ENCODE assay signal across 11 mouse cellular contexts in genomic region chr9:62726472-62726871, GRCm38 (mm10). TPM values are rescaled to one million over a fixed set of nuclear protein-coding genes. Genes with fewer than 3 reads are reported as not detected.
A peak's percentile ranks its signal among the peaks of the same experiment; 100 is the strongest.
DNase-seq lines count a peak whose midpoint lies in the region; ATAC-seq and TF ChIP-seq lines count a peak whose summit lies in the region.
"Had no signal": no experiment of that assay in that cellular context is flagged by ENCODE, and none has a peak within 500 bp of the region (broad histone marks: within the 10 kb centered on the region; RNA-seq: fewer than 3 reads in every experiment).

No protein-coding gene starts in this region.

- no peak for TF ChIP-seq POLR2A in testis, adult 2 months (IDR thresholded peaks at IDR 0.05; ENCODE audit: control insufficient read depth, low read depth, low read length)

- H3K36me3 ChIP-seq in hindbrain, postnatal 0 days (ENCODE audit: insufficient read depth, low read length), result no peaks in the 10 kb centered on the region
- H3K36me3 ChIP-seq in hindbrain, embryonic 16.5 days (ENCODE audit: control insufficient read depth, insufficient read depth, low read length), result no peaks in the 10 kb centered on the region
- H3K36me3 ChIP-seq in testis, adult 2 months (ENCODE audit: control insufficient read depth, insufficient read depth, low read length), result no peaks in the 10 kb centered on the region
- no peaks in the 10 kb centered on the region for H3K36me3 ChIP-seq in embryonic facial prominence, embryonic 10.5 days (replicated peaks)
- no peaks in the 10 kb centered on the region for H3K36me3 ChIP-seq in forebrain, embryonic 11.5 days (ENCODE audit: control insufficient read depth, insufficient read depth, low read length)
- H3K36me3 ChIP-seq: neural tube, embryonic 12.5 days; stomach, embryonic 15.5 days had no signal

- peak; percentile 14 for DNase-seq in hindbrain, postnatal 0 days (ENCODE audit: low spot score)
- DNase-seq in testis, postnatal 14 days (ENCODE audit: low spot score), result no peak
- DNase-seq in embryonic facial prominence, embryonic 10.5 days (ENCODE audit: low spot score), result peak; percentile 48
- DNase-seq in ovary, postnatal 14 days (ENCODE audit: low spot score), result no peak
- DNase-seq in forebrain, embryonic 11.5 days (ENCODE audit: low spot score), result no peak

- no peak overlapping the region for H3K27ac ChIP-seq in hindbrain, postnatal 0 days
- H3K27ac ChIP-seq in hindbrain, embryonic 16.5 days (ENCODE audit: low read depth, low read length), result no peak overlapping the region
- no peak overlapping the region for H3K27ac ChIP-seq in testis, adult 2 months (ENCODE audit: control insufficient read depth, insufficient read depth, low read depth, low read length)
- H3K27ac ChIP-seq in embryonic facial prominence, embryonic 10.5 days (replicated peaks), result no peak overlapping the region
- H3K27ac ChIP-seq in forebrain, embryonic 11.5 days (ENCODE audit: low read depth, low read length), result no peak overlapping the region
- H3K27ac ChIP-seq: limb, embryonic 15.5 days; neural tube, embryonic 12.5 days; stomach, embryonic 15.5 days had no signal

- TF ChIP-seq CTCF in hindbrain, postnatal 0 days (IDR thresholded peaks at IDR 0.05; ENCODE audit: low read depth), result peak; percentile 56
- TF ChIP-seq CTCF in testis, adult 2 months (IDR thresholded peaks at IDR 0.05; ENCODE audit: control insufficient read depth, insufficient read depth, insufficient replicate concordance, low read depth, low read length), result peak; percentile 37; the same call in 1 of the 2 replicates

- no peak overlapping the region for H3K9ac ChIP-seq in hindbrain, postnatal 0 days (replicated peaks; ENCODE audit: low read length)
- H3K9ac ChIP-seq in hindbrain, embryonic 16.5 days (ENCODE audit: low read depth, low read length), result no peak overlapping the region
- no peak overlapping the region for H3K9ac ChIP-seq in forebrain, embryonic 11.5 days (ENCODE audit: low read length)
- H3K9ac ChIP-seq: limb, embryonic 15.5 days; neural tube, embryonic 12.5 days; stomach, embryonic 15.5 days had no signal

- H3K4me1 ChIP-seq in hindbrain, postnatal 0 days (ENCODE audit: insufficient read depth, low read length), result 0 out of 2 replicates have a peak, but pooled peaks cover 3% of the 10 kb centered on the region
- no peaks in the 10 kb centered on the region for H3K4me1 ChIP-seq in hindbrain, embryonic 16.5 days (ENCODE audit: control insufficient read depth, insufficient read depth, low read depth, low read length)
- no peaks in the 10 kb centered on the region for H3K4me1 ChIP-seq in testis, adult 2 months (ENCODE audit: control insufficient read depth, insufficient read depth, low read length)
- H3K4me1 ChIP-seq in embryonic facial prominence, embryonic 10.5 days, result peaks cover 29% of the 10 kb centered on the region
- H3K4me1 ChIP-seq in forebrain, embryonic 11.5 days (replicated peaks; ENCODE audit: control insufficient read depth, insufficient read depth, low read length), result 0 out of 2 replicates have a peak, but pooled peaks cover 2% of the 10 kb centered on the region
- H3K4me1 ChIP-seq: stomach, embryonic 15.5 days had no signal

- H3K4me2 ChIP-seq in hindbrain, postnatal 0 days (ENCODE audit: low read depth, low read length), result no peak overlapping the region
- H3K4me2 ChIP-seq in hindbrain, embryonic 16.5 days (ENCODE audit: low read length), result no peak overlapping the region
- no peak overlapping the region for H3K4me2 ChIP-seq in forebrain, embryonic 11.5 days (ENCODE audit: low read depth, low read length, severe bottlenecking)
- H3K4me2 ChIP-seq: limb, embryonic 15.5 days; neural tube, embryonic 12.5 days; stomach, embryonic 15.5 days had no signal

- no peaks in the 10 kb centered on the region for H3K9me3 ChIP-seq in hindbrain, postnatal 0 days (ENCODE audit: low read length)
- no peaks in the 10 kb centered on the region for H3K9me3 ChIP-seq in hindbrain, embryonic 16.5 days (ENCODE audit: control insufficient read depth, low read length)
- H3K9me3 ChIP-seq in embryonic facial prominence, embryonic 10.5 days, result no peaks in the 10 kb centered on the region
- H3K9me3 ChIP-seq in forebrain, embryonic 11.5 days (ENCODE audit: control insufficient read depth, low read length), result no peaks in the 10 kb centered on the region
- H3K9me3 ChIP-seq: limb, embryonic 15.5 days; neural tube, embryonic 12.5 days; stomach, embryonic 15.5 days had no signal

- H3K27me3 ChIP-seq in hindbrain, postnatal 0 days (ENCODE audit: insufficient read depth, low read length), result no peaks in the 10 kb centered on the region
- no peaks in the 10 kb centered on the region for H3K27me3 ChIP-seq in hindbrain, embryonic 16.5 days (replicated peaks; ENCODE audit: control insufficient read depth, insufficient read depth, low read length)
- H3K27me3 ChIP-seq in testis, adult 2 months (ENCODE audit: control insufficient read depth, insufficient read depth, low read length), result no peaks in the 10 kb centered on the region
- 0 out of 2 replicates have a peak, but pooled peaks cover 6% of the 10 kb centered on the region for H3K27me3 ChIP-seq in embryonic facial prominence, embryonic 10.5 days (replicated peaks; ENCODE audit: low read depth, poor library complexity, severe bottlenecking)
- no peaks in the 10 kb centered on the region for H3K27me3 ChIP-seq in forebrain, embryonic 11.5 days (ENCODE audit: control insufficient read depth, insufficient read depth, low read length)
- H3K27me3 ChIP-seq: limb, embryonic 15.5 days; neural tube, embryonic 12.5 days; stomach, embryonic 15.5 days had no signal

- H3K4me3 ChIP-seq in hindbrain, postnatal 0 days (ENCODE audit: low read length), result no peak overlapping the region
- no peak overlapping the region for H3K4me3 ChIP-seq in hindbrain, embryonic 16.5 days (ENCODE audit: low read length)
- H3K4me3 ChIP-seq in testis, adult 2 months (ENCODE audit: control insufficient read depth, low read depth, low read length), result no peak overlapping the region
- H3K4me3 ChIP-seq in embryonic facial prominence, embryonic 10.5 days, result no peak overlapping the region
- no peak overlapping the region for H3K4me3 ChIP-seq in forebrain, embryonic 11.5 days (ENCODE audit: low read depth, low read length)
- H3K4me3 ChIP-seq: limb, embryonic 15.5 days; neural tube, embryonic 12.5 days; stomach, embryonic 15.5 days had no signal

- peak; percentile 49; the same call in 1 of the 2 replicates for ATAC-seq in hindbrain, postnatal 0 days
- ATAC-seq in hindbrain, embryonic 16.5 days, result no peak
- ATAC-seq in erythroid progenitor cell, adult 5-6 weeks (replicated peaks; ENCODE audit: low FRiP score, poor library complexity, severe bottlenecking), result no peak
- no peak for ATAC-seq in forebrain, embryonic 11.5 days (replicated peaks; ENCODE audit: low FRiP score)

- 68% methylated on average over 6 of the region's 6 CpGs for WGBS in hindbrain, postnatal 0 days
- WGBS in hindbrain, embryonic 16.5 days, result 55% methylated on average over 6 of the region's 6 CpGs
- WGBS in embryonic facial prominence, embryonic 10.5 days, result 54% methylated on average over 6 of the region's 6 CpGs
- 52% methylated on average over 6 of the region's 6 CpGs for WGBS in forebrain, embryonic 11.5 days

RNA-seq across cellular contexts. Expression of gene Itga11, which starts 48.8 kb away (rescaled TPM):
- total RNA-seq in hindbrain, postnatal 0 days (2014; rRNA removed), result 1.7 and 2.1 TPM in 2 replicates
- polyA plus RNA-seq in hindbrain, postnatal 0 days (2015; fragmentation: Nextera tagmentation; extraction: Ambion mirVana), result 0.47 and 0.50 TPM in 2 replicates
- polyA plus RNA-seq in hindbrain, embryonic 16.5 days (2015; fragmentation: Nextera tagmentation; extraction: Ambion mirVana), result 1.1 and 2.0 TPM in 2 replicates
- 3.8 and 4.5 TPM in 2 replicates for polyA plus RNA-seq in testis, adult 2 months (2012; rRNA removed)
- 2.0 and 2.2 TPM in 2 replicates for polyA plus RNA-seq in embryonic facial prominence, embryonic 10.5 days (2016; fragmentation: Nextera tagmentation; extraction: Ambion mirVana)
- not detected in 2 replicates for total RNA-seq in erythroid progenitor cell, adult 5-6 weeks (2015; ENCODE audit: low replicate concordance)
- total RNA-seq in erythroid progenitor cell, adult 5-6 weeks (2017; ENCODE audit: low replicate concordance), result not detected in 2 replicates
- 2.8 and 3.0 TPM in 2 replicates for polyA plus RNA-seq in forebrain, embryonic 11.5 days (2014; fragmentation: Nextera tagmentation; extraction: Ambion mirVana)

Comparison
In these comparisons a context has a peak if more than half of its experiments do, and no peak if none do; other contexts are left out.
1. DNase-seq: peak in hindbrain, postnatal 0 days (single experiment) and embryonic facial prominence, embryonic 10.5 days (single experiment); none in testis, postnatal 14 days (single experiment), ovary, postnatal 14 days (single experiment) and forebrain, embryonic 11.5 days (single experiment).